Mouse (Mus musculus): Measurements from ENCODE around the gene Peak1.

DNA sequence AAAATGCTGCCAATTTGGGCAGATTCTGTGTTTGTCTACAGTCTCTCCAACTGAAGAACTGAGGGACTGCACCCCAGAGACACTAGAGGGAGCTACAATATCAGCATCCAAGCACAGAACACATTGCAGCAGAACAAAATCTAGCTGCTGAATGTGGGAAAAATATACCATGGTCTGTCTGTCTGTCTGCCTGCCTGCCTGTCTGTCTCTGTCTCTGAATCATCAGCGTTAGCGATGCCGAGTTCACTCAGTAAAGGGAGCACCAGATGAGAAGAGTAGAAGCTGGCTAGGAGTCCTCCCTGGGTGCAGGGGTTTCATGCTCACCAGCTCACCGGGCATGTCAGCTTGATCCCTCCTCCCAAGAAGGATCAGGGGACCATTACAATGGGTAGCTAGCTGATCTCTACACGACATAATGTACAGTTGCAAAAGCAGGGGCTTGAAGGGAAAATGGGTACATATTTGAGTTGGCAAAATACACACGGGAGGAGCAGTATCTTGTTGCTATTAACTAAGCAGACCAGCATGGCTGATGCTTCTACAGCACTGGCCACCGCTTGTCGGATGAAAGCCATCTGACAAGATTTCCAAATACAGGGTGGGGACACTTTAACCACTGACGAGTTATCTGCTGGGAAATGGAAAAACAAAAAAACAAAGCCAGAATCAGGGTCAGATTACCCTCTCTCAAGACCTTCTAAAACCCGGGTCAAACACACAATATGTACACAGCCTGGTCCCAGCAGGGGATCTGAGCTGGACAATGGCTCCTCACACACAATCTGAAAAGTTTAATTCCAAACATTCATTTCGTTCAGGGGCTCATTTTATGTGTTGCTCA is 204.2 kb downstream of the Peak1 start:
- TF ChIP-seq MAX (IDR thresholded peaks at IDR 0.05) = no peak
- TF ChIP-seq CTCF (IDR thresholded peaks at IDR 0.05; ENCODE audit: control insufficient read depth, insufficient read depth, insufficient read length) = peak; percentile 36

All from C2C12 (cell line).